Mouse (Mus musculus) kidney, adult 11 months (tissue): ENCODE results near the gene Atp8a2.
"Not testable (repeated sequence)": the region's sequence is repeated elsewhere in the genome, so short reads cannot be mapped to it uniquely, and the experiment has no call there.

ENCODE experiments used
- DNase-seq: peaks from one replicate; pipeline ENCODE4 v3.0.0; 2022

Atp8a2 gene

GRCm38 (mm10) chr14:59633295-59633898, 563.6 kb downstream of the Atp8a2 start:
- DNase-seq = no peak

- DNase-seq = no peak
These were observed 564.9 kb downstream of the Atp8a2 start for GRCm38 (mm10) chr14:59632067-59632466.

- DNase-seq = no peak
These were observed 566.9 kb downstream of the Atp8a2 start for GRCm38 (mm10) chr14:59630096-59630495.

GRCm38 (mm10) chr14:59629308-59629707, 567.7 kb downstream of the Atp8a2 start:
- DNase-seq = no peak

- DNase-seq = no peak
These were observed 569.2 kb downstream of the Atp8a2 start for GRCm38 (mm10) chr14:59627823-59628222.

- DNase-seq = no peak
These were observed 569.8 kb downstream of the Atp8a2 start for GRCm38 (mm10) chr14:59627142-59627680.

GRCm38 (mm10) chr14:59626711-59627110, 570.3 kb downstream of the Atp8a2 start:
- peak; percentile 16 for DNase-seq

- no peak for DNase-seq
These were observed 571.1 kb downstream of the Atp8a2 start for GRCm38 (mm10) chr14:59625806-59626364.

- peak; percentile 59 for DNase-seq
These were observed 571.7 kb downstream of the Atp8a2 start, which contains the start of gene Shisa2 for GRCm38 (mm10) chr14:59625158-59625805. Shisa2 (plus strand) TSS chr14:59625308.

- DNase-seq = no peak
These were observed 572.6 kb downstream of the Atp8a2 start for GRCm38 (mm10) chr14:59624326-59624885.

GRCm38 (mm10) chr14:59616802-59617201, 580.2 kb downstream of the Atp8a2 start:
- no peak for DNase-seq

GRCm38 (mm10) chr14:59614149-59614548, 582.8 kb downstream of the Atp8a2 start:
- DNase-seq = not testable (repeated sequence)

GRCm38 (mm10) chr14:59612920-59613625, 583.9 kb downstream of the Atp8a2 start:
- peak; percentile 22 for DNase-seq

- DNase-seq = no peak
These were observed 590.0 kb downstream of the Atp8a2 start for GRCm38 (mm10) chr14:59607021-59607420.

- peak; percentile 31 for DNase-seq
These were observed 591.2 kb downstream of the Atp8a2 start for GRCm38 (mm10) chr14:59605671-59606353.

GRCm38 (mm10) chr14:59604002-59604645, 592.9 kb downstream of the Atp8a2 start:
- no peak for DNase-seq

- DNase-seq = no peak
These were observed 598.7 kb downstream of the Atp8a2 start for GRCm38 (mm10) chr14:59598260-59598627.

- DNase-seq = peak; percentile 93
These were observed 599.4 kb downstream of the Atp8a2 start, which contains the start of gene Cdadc1 for GRCm38 (mm10) chr14:59597398-59598259. Cdadc1 (minus strand) TSS chr14:59597959.

GRCm38 (mm10) chr14:59594988-59595387, 602.0 kb downstream of the Atp8a2 start:
- no peak for DNase-seq

GRCm38 (mm10) chr14:59592593-59592992, 604.4 kb downstream of the Atp8a2 start:
- no peak for DNase-seq

- no peak for DNase-seq
These were observed 605.1 kb downstream of the Atp8a2 start for GRCm38 (mm10) chr14:59591901-59592300.
